Mouse (Mus musculus) cerebellum, adult 2 months (tissue): ENCODE measurements around the gene Apopt1. TPM values are rescaled to one million over a fixed set of nuclear protein-coding genes. Genes with fewer than 3 reads are reported as not detected.
A peak's percentile ranks its signal among the peaks of the same experiment; 100 is the strongest.
"Not testable (repeated sequence)": the region's sequence is repeated elsewhere in the genome, so short reads cannot be mapped to it uniquely, and the experiment has no call there.

Experiments
- DNase-seq, 2 experiments: peaks; one replicate each; pipeline ENCODE4 v3.0.0; 2021
- H3K27ac ChIP-seq: fragments of 200-500 bp; 2 replicates; pipeline ENCODE4 v1.5.1; 2012; ENCODE audit warnings: low read length, control low read depth, inconsistent platforms; ENCODE audit not compliant: insufficient read depth
- H3K27me3 ChIP-seq: fragments of 200-500 bp; 2 replicates; pipeline ENCODE4 v1.6.1; 2012; ENCODE audit warnings: inconsistent platforms, mild to moderate bottlenecking, low read length, moderate library complexity; ENCODE audit not compliant: control insufficient read depth, insufficient read depth
- H3K4me1 ChIP-seq: fragments of 200-500 bp; 2 replicates; pipeline ENCODE4 v1.6.1; 2011; ENCODE audit warnings: low read length; ENCODE audit not compliant: control insufficient read depth, insufficient read depth
- H3K4me3 ChIP-seq: fragments of 200-500 bp; replicated peaks from 2 replicates; pipeline ENCODE3; 2011; ENCODE audit warnings: mild to moderate bottlenecking, low read depth, low read length, control low read depth; ENCODE audit not compliant: insufficient read depth
- CTCF ChIP-seq: fragments of 200-500 bp; IDR thresholded peaks from 2 replicates; pipeline ENCODE4 v1.5.1; 2011; ENCODE audit warnings: low read depth, mild to moderate bottlenecking, control low read depth, low read length, moderate library complexity, borderline replicate concordance; ENCODE audit not compliant: insufficient read depth
- POLR2A ChIP-seq: fragments of 200-500 bp; IDR thresholded peaks from 2 replicates; pipeline ENCODE4 v1.6.1; 2011; ENCODE audit warnings: low read length, control low read depth, borderline replicate concordance; ENCODE audit not compliant: insufficient read depth
- WGBS: fragments of 180-500 bp; shearing (Covaris S2); methylation state at CpG from one replicate; pipeline ENCODE4 v1.1.7; 2018; 5-methylcytosine and 5-hydroxymethylcytosine counted together
- polyA plus RNA-seq: library from polyadenylated mRNA; depleted of rRNA; stranded (reverse); fragments of >200 nt; gene quantifications from 2 replicates; pipeline ENCODE4 v1.2.3, GENCODE M21; 2012

The Apopt1 gene
- polyA plus RNA-seq, 1 experiment = 49.8 TPM

DNA sequence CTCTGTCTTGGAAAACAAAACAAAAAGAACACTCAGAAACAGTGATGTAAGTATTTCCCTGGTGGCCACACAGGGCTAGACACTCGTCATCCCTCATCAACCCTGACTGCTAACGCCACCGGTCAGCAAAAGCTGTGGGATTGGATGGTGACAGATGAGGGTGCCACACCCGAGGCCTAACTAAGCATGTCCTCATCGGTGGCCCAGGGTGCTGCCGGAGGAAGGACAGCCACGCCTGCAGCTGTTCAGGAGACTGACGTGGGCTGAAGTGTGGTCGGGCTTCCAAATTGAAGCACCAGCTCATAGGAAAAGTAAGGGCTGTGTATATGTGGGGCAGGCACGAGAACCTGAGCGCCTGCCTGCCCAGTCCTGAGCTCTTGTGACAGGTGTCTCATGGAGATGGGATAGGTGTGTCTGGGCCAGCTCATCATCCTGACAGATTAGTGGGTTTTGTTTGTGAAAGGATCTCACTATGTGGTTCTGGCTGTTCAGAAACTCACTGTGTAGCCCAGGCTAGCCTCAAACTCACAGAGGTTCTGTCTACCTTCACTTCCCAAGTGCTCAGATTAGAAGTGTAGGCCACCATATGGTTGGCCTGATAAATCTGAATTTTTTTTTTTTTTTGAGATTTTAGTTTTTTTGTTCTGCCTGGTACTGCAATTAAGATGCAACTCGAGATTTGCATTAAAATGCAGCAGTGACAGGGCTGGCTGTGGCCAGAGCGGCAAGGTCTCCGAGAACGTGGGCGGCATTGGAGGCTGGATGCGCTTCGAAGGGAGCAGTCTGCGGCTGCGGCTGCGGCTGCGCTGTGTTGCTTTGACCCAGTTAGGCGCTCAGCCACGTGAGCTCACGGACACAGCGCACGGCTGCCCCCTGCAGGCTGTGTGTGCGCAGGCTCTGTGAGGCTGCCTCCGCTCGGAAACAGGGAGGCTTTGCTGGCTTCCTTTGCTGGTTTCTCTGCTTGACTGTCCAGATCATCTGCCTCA, 19.1 kb downstream of the Apopt1 start:
- Histone ChIP-seq H3K4me1 (peaks cover 20% of the 10 kb centered on the region), H3K4me3 (no peak overlapping the region), H3K27ac (peak overlapping the region; percentile 67), H3K27me3 (no peaks in the 10 kb centered on the region)
- DNase-seq = peak; percentile 93
- 19% methylated on average over 30 of the region's 30 CpGs for WGBS
- TF ChIP-seq POLR2A (peak; percentile 75; the same call in 1 of the 2 replicates), CTCF (peak; percentile 94)

DNA sequence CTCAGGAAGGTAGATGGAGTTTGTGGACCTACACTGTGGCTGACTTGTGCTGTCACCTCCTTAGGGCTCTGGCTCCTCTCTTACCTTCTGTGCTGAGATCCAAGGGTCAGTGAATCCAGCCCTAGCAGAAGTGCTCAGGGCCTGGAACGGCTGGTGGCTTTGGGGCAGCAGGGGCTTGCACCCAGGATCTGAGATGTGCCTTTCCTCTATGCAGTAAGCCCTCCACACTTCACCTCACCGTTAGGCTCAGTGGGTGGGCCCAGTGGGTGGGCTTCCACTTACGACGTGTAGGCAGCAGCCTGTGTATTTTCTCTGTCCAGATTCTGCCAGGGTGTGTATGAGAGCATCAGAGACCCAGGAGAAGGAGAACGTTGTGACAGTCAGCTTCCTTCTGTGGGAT, 19.9 kb downstream of the Apopt1 start:
- H3K4me1 ChIP-seq = peaks cover 20% of the 10 kb centered on the region
- no peak overlapping the region for H3K4me3 ChIP-seq
- H3K27ac ChIP-seq = peak overlapping the region; percentile 66
- 13% methylated on average over 5 of the region's 5 CpGs for WGBS
- no peaks in the 10 kb centered on the region for H3K27me3 ChIP-seq
- no peak for TF ChIP-seq POLR2A
- TF ChIP-seq CTCF = no peak
- peak in 1 of 2 experiments; percentile 40 for DNase-seq

DNA sequence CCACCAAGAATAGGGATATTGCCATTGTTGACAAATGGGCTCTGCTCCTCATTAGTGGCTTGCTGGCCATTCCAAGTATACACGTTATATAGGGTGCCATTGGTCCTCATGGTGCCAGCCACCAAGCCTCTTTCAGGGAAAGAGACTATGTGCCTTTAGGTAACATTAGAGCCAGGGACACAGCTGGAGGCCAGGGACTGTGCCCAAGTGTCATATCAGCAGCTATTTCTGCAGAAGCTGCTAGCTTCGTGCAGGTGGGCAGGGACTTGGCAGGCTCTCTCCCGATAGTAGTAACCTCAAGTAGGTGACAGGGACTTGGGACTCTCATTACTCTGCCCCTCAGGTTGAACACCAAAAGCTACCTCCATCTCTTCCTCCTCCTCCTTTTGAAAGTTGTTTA, 21.9 kb downstream of the Apopt1 start:
- DNase-seq = no peak
- no peaks in the 10 kb centered on the region for H3K27me3 ChIP-seq
- H3K4me3 ChIP-seq = no peak overlapping the region
- TF ChIP-seq POLR2A (no peak), CTCF (no peak)
- H3K27ac ChIP-seq = no peak overlapping the region
- H3K4me1 ChIP-seq = peaks cover 20% of the 10 kb centered on the region
- WGBS = 26% methylated on average over 3 of the region's 3 CpGs

DNA sequence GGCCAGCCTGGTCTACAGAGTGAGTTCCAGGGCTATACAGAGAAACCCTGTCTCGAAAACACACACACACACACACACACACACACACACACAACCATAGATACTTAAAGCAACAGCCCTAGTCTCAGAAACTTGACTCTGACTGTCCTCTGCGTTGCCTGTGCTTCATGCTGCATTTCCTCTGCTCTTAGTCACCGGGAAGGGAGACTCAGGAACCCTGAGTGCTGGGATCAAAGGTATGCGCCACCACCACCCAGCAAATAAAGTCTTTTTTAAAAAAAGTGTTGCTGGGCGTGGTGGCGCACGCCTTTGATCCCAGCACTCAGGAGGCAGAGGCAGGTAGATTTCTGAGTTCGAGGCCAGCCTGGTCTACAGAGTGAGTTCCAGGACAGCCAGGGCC, 23.6 kb downstream of the Apopt1 start:
- WGBS = 91% methylated on average over 8 of the region's 8 CpGs
- not testable (repeated sequence) for H3K27me3 ChIP-seq, H3K4me3 ChIP-seq, H3K27ac ChIP-seq, DNase-seq
- H3K4me1 ChIP-seq = peaks cover 17% of the 10 kb centered on the region

DNA sequence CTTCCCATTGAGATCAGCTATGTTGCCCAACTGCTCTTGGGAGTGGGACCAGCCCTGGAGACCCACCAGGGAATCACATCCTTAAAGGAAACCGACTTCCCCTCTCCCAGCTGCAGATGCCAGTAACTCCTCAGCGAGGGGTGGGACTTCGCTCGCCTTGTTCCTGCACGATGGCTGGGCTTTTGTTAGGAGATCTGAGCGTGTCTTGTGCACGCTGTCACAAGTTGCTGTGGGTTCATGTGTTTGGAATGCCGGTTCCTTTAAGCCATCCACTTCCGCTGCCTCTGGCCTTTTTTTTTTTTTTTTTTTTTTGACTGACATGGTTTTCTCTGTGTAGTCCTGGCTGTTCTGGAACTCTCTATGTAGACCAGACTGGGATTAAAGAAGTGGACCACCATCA, 24.3 kb downstream of the Apopt1 start:
- DNase-seq = no peak
- 61% methylated on average over 9 of the region's 9 CpGs for WGBS
- peaks cover 12% of the 10 kb centered on the region for H3K4me1 ChIP-seq
- H3K27ac ChIP-seq = no peak overlapping the region
- TF ChIP-seq CTCF (no peak), POLR2A (no peak)
- H3K4me3 ChIP-seq = no peak overlapping the region
- H3K27me3 ChIP-seq = no peaks in the 10 kb centered on the region

DNA sequence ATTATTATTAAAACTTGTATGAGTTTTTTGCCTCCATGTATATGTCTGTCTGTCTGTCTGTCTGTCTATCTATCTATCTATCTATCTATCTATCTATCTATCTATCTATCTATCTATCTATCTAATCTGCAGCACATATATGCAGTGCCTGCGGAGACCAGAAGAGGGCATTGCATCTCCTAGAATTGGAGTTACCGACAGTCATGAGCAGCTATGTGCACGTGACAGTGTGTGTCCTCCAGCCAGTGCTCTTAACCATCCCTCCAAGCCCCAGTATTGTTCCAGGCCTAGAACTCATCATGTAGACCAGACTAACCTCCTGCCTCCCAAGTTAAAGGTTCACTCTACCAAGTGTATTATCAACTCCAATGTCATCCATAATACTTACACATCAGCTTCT, 25.7 kb downstream of the Apopt1 start:
- Histone ChIP-seq H3K27ac (no peak overlapping the region), H3K4me3 (no peak overlapping the region), H3K27me3 (no peaks in the 10 kb centered on the region), H3K4me1 (peaks cover 6% of the 10 kb centered on the region)
- peak; percentile 63 to 78 for DNase-seq
- 8% methylated on average over 3 of the region's 3 CpGs for WGBS
- TF ChIP-seq POLR2A (no peak), CTCF (peak; percentile 74)

DNA sequence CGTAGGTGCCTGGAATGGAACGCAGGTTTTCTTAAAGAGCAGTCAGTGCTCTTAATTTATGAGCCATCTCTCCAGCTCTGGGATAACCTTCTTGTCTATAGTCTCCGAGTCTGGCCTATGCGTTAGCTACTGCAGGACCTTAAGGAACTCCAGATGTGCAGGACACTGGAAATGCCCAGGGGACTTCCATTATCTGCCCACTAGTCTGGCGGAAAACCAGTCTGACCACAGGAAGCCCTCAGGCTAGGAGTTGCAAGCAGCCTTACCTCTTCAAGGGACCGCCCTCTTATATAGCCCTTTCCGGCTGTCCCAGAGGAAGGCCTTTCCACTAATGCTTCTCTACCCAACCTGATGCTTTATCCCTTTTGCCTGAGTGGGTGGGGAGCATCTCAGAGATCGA, 28.3 kb downstream of the Apopt1 start:
- no peak for DNase-seq
- TF ChIP-seq POLR2A (no peak), CTCF (no peak)
- WGBS = 92% methylated on average over 8 of the region's 8 CpGs
- no peak overlapping the region for H3K4me3 ChIP-seq
- H3K27ac ChIP-seq = no peak overlapping the region
- H3K27me3 ChIP-seq = no peaks in the 10 kb centered on the region
- peaks cover 11% of the 10 kb centered on the region for H3K4me1 ChIP-seq

DNA sequence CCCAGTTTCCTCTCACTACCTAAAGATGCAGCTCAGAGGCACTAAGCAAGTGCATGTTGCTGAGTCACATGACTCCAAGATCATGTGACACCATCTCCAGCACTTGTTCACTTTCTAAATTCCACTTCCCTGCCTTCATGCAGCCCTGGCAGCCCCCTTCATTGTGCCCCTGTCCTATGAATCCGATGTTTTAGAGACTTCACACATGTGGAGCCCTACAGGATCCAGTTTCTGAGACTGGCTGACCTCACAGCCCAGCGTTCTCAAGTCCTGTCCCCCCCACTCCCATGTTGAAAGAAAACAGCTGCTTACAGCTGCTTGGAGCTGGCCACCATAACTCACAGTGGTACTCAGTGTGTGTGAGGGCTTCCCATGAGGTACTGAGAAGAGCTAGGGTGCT, 30.4 kb downstream of the Apopt1 start:
- no peaks in the 10 kb centered on the region for H3K27me3 ChIP-seq
- H3K27ac ChIP-seq = no peak overlapping the region
- H3K4me1 ChIP-seq = peaks cover 13% of the 10 kb centered on the region
- DNase-seq = no peak
- no peak for TF ChIP-seq CTCF
- TF ChIP-seq POLR2A = no peak
- WGBS = 77% methylated on average over 2 of the region's 2 CpGs
- H3K4me3 ChIP-seq = no peak overlapping the region
